Mouse (Mus musculus): ENCODE measurements at regions not wholly inside any gene's neighbourhood (a gene's known extent, or its start where the extent isn't known, plus 50 kb on each side); places are given as distances from the start of the nearest gene placed in this dataset.

DNA sequence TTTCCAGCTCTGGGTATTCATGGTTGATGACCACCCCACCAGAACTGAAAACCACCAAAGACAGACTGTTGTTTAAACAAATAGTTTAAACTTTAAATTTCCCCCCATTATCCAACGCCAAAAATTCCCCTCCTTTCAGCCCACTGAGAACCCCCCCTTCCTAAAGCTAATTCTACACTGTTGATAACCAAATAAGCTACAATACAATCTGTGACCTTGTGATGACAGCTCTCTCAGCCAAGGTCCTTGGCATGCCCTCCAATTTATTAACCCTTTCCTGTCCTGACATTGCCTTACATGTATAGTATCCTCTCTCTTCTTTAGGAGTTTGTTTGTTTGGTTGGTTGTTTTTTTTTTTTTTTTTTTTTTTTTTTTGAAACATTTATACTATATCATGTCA, 346.8 kb upstream of the Negr1 start:
- no peak for TF ChIP-seq CTCF (conservative IDR thresholded peaks at IDR 0.05; ENCODE audit: insufficient read depth, insufficient read length, low read depth, low read length)
- TF ChIP-seq POLR2A (IDR thresholded peaks at IDR 0.05; ENCODE audit: low read depth, low read length) = no peak
